Mouse (Mus musculus) urinary bladder, postnatal 14 days (tissue): ENCODE data around the gene Ugt1a10.

Experiments used
- DNase-seq: peaks from one replicate; pipeline ENCODE4 v3.0.0; 2021; ENCODE audit warnings: low spot score

Ugt1a10 gene

DNA sequence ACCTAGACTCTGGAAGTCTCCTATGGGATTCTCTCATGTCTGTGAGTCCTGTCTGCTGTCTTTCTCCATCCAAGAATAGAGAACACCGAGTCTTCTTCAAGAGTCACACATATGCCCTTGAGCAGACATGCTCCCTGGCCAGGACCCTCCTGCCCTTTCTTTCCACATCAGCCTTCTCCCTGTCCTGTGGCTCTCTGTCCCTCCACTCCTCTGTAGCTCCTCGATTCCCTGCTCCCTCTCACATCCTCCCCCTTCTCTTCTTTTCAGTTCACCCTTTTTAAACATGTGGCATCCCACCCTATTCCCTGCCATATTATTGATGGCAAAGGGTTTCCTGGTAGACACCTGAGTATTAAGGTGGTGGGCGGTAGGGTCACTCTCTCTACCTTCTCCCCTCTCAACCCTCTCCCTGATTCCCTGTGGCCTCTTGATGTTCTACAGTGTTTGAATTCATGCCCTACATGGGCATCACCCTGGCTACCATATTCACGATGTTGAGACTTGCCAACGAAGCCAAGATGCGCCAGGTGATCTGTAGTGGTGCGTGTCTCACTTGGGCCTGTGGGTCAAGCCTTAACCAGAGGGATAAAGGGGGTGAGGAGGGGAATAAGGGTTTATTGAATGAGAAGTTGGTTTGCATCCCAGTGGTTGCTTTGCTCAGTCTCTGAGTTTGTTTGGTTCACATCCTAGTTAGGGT lies 176.8 kb downstream of the Ugt1a10 start:
- DNase-seq: no peak

DNA sequence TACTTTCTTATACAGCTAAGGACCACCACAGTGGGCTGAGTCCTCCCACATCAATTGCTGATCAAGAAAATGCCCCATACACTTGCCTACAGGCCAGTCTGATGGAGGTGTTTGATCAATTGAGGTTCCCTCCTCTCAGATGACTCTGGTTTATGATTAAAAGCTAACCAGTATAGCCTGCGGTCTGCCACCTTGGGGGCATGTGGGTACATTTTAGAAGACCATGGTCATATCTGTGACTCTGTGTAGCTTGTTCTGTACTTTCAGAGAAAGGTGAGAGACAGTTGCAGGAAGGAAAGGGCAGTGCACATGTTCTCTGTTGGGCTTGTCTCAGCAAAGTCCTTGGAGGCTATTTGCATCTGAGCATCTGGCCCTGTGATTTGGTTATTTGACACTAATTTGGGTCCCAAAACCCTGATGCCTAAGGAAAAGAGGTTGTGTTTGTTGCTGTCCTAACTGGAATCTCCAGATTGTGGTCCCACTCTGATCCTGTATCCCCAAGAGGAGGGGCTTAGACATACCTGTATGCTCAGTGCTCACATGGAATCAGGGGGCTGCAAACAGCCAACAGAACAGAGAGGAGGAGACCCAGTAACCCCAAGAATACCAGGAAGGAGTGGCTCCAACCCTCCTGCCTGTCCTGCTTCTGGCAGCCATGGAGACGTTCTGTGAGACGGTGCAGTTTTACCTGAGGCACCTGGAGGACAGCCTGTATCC lies 177.6 kb downstream of the Ugt1a10 start:
- DNase-seq: no peak

DNA sequence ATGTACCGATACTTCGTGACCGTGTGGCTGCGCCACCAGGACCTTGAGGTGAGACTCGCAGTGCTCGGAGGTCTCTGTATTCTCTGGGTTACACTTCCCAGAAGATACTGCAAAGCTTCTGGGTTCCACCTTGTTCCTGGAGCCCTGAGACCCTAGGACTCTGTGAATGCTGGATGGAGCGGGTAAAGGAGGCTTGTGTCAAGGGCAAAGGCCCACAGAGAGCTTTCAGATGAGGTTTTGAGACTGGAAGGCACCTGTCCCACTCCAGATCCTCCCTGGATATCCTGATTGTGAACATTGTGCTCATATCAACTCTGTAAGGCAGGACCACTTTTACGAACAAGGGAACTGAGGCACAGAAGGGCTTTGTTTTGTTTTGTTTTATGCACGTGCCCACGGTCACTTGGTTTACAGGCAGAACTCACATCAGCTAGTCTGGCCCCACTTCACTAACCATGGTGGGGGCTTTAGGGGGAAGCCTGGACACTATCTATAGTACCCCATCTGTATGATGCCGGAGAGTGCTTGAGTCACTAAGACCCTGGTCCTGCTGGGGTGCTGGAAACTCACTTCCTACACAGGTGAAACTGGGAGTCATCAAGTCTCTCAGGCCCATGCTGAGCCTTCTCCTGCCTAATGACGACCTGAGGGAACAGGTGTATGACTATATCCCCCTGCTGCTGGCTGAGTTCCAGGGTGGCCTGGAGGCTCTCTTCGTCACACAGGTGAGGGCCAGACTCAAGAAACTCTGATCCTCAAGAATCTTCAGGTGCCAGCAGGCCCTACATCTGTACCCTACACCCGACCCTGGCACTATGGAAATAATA lies 178.4 kb downstream of the Ugt1a10 start:
- DNase-seq: no peak

DNA sequence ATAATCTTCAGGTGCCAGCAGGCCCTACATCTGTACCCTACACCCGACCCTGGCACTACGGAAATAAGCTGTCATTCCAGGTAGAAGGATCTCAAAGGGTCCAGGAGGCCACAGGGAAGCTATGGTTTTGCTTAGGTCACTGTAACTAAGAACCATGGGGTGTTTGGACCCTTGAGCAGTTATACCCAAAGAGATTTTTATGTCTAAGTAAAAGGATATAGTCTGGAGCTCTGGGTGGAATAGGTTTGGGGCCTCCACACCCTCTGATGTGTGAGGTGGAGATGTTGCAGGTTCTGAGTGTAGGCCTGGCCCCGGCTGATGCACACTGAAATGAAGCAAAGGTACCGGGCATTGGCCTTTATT lies 179.0 kb downstream of the Ugt1a10 start:
- DNase-seq: no peak

DNA sequence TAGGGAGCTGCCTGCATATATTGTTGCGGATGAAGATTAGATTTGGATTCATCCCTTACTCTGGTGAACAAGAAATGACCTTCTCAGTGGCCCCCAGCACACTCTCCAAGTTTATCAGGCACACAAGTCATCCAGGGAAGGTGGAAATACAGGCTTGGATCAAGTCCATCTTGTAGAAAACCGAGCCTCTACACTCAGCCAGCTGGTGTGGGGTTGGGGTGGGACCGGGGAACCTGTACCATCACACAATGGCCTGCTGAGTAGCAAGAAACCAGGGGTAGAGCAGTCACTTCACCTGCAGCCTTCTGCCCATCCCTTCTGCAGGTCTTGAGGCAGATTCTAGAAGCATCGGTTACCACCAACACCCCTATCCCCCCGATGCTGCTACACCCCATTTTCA lies 179.5 kb downstream of the Ugt1a10 start:
- no peak for DNase-seq

DNA sequence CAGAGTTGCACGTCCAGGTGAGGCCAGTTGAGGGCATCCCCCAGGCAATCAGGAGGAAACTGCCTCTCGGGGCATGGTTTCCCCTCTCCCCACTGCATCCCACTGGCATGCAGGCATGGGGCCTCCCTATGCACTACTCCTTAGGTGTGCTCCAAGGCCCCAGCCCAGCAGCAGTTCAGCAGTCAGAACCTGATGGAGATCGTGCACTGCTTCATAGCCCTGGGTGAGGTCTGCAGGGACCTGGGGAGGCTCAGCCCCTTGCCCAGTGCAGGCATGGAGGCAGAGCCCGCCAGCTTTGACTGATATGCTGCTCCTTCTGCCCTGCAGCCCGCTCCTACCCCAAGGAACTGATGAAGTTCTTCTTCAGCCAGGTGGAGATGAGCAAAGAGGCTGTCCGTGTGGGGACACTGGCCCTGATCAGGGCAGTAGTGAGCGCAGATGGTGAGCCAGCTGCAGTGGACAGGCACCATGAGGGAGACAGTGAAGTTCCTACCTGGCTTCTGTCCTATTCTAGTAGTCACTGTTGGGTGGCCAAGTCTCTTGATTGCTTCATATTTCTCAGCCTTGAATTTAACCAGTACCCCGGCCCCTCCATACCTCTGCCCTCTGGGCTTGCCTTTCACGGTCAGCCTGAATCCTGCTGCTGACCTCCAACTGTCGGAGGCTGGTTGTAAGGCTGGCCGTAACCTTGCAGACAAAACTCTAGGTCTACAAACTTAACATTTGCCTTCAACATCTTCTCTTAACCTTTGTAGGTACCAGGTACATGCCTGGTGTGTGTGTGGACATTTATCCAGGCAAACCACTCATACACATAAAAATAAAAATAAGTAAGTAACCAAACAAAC lies 180.1 kb downstream of the Ugt1a10 start:
- no peak for DNase-seq

DNA sequence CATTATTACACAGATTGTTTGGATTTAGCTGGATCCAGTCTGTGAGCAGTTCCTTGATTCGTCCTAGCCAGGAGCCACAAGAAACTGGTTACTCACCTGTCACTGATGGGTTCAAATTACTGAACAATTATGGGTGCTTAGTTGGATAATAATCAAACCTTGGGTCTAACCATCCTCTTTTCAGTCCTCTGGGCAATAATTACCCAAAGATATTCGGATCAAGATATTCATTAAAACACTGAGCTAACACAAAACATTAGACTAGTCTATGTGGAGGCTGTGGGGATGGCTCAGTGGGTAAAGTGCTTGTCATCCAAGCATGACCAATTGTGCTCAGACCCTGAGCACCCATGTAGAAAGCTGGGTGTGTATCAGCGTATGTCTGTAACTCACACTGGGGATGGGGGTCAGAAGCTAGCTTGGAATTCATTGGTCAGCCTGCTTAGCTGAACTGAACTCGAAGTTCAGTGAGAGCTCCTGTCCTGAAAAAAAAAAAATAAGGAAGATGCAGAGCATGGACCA lies 180.8 kb downstream of the Ugt1a10 start:
- no peak for DNase-seq

DNA sequence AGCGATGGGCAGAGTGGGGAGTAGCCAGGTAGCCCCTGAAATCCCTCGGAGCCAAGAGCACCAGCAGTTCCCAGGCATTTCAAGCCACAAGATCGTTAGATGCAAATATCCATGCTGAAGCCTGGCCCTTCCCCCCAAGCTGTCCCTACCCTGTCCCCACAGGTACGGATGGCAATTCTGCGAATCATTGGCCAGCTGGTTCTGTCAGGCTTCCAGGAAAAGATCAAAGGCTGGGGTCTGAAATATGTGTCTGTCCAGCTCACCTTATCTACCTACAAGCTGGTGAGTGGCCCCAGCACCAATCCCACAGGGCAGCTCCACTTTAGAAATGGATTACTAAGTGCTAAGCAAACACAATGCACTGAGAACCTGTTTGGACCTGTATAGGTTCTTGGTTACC lies 182.1 kb downstream of the Ugt1a10 start:
- DNase-seq: no peak

DNA sequence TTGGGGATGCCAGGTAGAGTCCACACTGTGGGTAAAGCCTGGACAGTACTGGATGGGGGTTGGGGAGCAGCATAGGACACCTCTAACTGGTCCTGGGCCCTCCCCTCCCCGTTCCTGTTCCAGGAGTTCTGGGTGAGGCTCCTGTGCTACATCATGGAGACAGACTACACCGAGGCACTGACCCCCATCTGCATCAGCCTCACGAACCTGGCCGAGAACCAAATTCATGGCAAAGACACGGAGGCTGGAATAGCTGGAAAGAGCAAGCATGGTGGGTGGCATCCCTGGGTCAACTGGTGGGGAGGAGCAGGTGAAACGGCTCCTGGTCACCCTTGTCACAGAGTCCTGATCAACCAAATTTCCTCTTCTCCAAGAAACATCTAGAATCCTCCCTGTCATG lies 183.6 kb downstream of the Ugt1a10 start:
- no peak for DNase-seq

DNA sequence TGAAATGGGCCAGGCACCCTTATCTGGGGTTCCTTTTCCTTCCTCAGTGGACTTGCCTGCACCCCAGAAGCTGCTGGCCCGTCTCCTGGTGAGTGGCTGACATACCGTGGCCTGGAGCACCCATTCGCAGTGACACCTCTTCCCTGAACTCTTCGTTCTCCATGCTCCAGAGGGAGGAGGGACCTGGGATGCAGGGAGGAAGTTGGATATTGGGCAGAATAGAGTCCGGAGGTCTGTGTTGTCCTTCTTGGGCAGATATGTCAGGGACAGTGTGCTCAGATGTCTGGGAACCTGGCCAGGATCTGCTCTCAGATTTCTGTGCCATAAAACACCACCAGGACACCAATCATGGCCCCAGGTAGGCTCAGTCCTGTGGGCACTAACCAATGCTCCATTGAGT lies 184.9 kb downstream of the Ugt1a10 start:
- no peak for DNase-seq

DNA sequence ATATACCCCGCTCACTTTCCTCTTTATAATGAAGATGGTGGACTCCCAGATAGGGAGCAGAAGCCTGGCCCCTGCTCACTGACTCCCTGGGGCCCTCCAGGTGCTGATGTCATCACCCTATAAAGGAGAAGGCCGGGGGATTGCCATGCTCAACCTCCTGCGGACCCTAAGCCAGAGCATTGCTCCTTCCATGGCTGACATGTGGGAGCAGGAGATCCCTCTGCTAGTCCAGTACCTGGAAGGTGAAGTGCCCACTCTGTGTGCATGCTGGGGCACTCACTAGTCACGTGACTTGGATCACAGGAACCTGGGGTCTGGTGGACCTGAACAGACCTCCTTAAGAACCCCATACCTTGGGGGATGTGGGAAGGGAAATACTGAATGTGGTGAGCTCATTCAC lies 185.4 kb downstream of the Ugt1a10 start:
- DNase-seq: no peak

DNA sequence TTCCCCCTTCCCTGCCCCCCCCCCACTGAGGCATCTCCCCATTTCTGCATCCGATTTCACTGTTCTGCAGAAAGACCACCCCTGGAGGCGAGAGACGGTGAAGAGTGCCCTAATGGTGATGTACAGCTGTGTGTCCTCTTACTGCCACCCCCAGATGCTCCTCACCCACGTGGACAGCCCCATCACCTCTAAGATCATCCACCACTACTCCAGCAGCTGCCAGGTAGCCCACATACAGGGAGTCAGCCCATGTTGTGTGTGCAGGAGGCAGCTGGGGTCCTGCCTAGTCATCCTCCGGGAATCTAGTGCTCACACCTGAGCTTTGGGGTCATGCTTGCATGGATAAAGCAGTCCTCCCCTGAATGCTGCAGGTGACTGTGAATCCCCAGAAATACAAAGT lies 188.7 kb downstream of the Ugt1a10 start:
- no peak for DNase-seq

DNA sequence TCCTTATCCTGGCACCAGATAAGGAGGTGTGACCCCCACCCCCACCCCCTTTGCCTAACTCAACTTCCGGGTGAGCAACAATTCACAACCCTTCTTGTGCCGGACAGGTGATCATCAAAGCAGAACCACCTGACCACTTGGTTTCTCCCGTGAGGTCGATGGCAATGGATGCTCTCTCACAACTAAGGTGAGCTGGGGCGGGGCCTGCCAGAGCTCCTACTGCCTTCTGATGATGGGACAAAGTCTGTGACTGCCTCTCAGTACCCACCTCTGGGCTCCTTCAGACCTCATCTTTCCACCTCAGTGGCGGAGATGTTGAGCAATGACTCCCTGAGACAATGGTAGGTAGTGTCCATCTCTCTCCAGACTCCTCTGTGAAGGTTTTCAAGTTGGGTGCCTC lies 190.7 kb downstream of the Ugt1a10 start:
- no peak for DNase-seq

DNA sequence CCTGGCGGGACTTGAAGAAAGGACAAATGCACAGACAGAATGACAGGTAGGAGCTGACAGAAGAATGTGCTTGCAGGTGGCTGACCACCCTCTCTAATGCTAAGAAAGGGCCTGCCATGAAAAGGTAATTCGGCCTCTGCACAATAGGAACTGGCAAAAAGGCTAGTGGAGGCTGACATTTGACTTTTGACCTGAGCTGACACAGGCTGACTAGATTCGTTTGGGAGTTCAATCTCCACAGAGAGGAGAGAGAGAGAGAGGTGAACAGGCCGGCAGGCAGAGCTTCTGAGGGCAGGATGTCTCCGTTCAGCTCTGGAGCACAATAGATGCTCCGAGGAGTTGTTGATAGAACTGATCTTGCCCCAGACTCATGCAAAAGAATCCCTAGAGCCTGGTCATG lies 191.2 kb downstream of the Ugt1a10 start:
- DNase-seq: no peak

DNA sequence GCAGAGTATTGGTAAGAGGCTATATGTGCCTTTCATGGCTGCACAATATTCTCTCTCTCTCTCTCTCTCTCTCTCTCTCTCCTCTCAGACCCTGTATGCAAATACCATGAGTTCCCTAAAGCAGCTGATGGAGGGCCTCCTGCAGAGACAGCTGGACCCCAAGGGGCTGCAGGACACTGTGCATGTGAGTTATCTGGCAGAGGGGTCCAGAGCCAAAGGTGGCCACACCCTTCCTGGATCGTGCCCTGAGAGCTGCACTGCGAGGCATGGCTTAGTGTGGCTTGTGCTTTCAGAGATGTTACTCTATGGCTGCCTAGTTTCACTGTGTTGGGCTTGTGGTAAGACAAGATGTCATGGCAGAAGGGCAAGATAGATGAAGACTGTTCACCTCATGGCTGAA lies 192.5 kb downstream of the Ugt1a10 start:
- no peak for DNase-seq

DNA sequence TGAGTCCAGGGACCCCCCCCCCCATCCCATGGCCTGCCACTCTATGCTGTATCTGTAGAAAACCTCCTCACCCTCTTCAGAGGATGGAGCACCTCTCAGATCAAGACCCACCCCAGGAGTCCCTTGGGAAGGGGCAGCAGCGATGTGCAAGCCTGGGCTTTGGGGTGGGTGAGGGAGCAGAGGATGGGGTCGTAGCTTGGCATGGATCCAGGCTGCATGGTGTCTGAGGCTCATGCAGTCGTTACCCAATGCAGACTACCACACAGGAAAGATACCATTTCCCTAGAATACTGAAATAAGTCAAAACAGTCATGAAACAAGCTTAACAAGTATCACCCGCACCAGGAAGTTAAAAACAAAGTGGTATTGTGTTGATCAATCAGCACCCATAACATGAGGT lies 193.5 kb downstream of the Ugt1a10 start:
- no peak for DNase-seq

DNA sequence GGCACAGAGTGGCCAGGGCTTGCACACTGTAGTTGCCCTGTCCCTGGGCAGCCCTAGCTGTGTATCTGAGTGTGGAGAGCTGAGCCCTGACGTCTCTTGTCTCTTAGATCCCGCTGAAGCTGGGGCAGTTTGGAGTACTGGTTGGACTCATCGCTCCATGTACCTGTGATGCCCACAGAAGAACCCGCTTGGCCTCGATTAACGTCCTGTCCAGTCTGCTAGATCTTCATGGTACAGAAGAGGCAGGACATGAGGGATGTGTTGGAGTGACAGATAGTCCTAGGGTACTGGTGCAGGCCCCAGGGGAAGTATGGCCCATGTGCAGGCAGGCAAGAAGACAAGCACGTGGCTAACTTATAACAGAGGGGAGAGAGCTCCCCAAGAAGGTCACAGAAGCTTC lies 194.4 kb downstream of the Ugt1a10 start:
- no peak for DNase-seq

DNA sequence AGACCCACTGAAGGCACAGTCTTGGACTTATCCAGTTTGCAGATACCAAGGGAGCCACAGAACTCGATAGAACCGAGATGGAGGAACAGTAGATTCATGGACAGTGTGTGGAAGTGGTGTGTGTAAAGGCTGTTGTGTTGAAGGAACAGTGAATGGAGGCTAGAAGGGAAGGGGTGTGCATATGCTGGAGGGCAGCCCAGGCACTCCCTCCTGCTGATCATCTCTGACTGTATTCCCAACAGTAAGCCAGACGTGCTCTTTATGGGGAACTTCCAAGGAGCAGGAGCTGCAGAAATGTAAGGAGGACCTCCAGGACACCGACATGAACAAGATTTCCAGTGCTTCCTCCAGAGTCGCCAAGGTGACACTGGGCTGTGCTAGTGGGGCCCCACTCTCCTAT lies 194.8 kb downstream of the Ugt1a10 start:
- no peak for DNase-seq

DNA sequence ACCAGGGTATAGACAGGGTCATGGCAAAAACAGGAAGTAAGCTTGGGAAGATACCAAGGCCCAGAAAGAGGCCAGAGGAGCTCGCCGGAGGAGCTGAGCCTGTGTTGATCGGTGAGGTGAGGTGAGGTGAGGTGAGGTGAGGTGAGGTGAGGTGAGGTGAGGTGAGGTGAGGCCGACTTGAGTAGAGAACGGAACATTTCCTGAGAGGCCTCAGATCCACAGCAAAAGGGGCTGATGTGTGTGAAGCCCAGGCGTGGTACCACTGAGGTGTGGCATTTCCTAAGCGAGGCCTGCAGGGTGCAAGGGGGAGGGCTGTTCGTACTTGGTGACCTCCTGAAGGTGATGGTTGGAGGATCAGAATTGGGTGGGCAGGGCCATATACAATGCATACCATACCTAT lies 197.9 kb downstream of the Ugt1a10 start:
- no peak for DNase-seq

DNA sequence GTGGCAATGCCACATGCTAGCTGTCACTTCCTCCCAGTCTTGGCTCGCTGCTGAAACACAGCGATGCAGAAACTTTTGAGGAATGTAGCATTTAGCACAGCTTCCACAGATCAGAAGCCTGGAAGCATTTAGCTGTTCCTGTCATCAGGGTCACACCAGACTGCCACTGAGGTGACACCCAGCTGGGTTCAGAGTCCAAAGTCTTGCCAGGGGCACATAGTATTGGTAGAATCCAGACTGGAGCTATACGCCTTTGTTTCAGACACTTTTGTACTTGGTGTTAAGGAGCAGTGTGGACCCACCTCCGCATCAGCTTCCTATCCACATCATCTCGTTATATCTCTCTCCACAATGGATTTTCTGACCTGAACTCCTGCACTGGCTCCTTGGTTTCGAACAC lies 198.4 kb downstream of the Ugt1a10 start:
- DNase-seq: no peak

DNA sequence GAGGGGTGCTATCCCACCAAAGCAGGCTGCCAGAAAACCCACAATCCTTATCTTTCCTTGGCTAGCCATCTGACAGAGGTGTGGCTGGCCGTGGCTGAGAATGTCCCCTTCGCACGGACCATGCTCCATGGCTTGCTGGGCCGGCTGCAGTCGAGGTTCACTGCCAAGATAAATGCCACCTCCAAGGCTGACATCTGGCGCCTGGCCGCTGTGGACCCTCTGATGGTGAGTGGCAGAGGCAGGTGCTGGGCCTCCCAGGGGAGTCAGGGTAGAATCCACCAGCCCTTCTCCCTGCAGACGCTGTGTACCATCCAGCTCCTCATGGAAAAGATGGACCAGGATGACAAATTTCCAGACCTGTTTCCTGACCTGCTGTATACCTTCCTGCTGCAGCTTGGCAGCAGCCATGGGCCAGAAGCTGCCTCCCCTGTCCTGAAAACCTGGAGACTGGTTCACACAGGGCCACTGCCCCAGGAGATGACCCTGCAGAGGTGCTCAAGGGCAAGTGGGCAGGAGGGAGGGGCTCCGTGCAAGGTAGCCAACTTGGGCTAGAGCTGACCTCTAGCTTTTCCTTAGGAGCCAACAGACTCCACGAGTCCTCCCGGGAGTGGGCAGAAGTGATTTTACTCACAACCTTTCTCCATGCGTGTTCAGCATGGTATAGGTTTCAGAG lies 199.7 kb downstream of the Ugt1a10 start:
- no peak for DNase-seq

DNA sequence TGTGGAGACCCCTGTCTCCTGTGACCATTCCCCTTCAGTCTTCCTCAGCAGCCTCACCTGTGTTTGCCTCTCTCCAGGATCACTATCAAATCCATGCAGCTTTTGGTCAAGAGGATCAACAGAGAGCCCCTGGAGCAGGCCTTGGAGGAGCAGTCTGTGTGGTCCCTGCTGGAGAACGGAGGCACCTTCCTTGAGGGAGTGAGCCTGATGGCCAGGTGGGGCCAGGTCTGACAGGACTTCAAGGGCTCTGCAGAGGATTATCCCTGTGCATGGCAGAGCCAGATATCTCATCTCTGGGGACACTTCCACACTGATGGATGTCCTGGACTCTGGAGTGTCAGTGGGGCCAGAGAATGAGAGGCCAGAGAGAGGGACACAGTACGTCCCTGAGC lies 200.3 kb downstream of the Ugt1a10 start:
- no peak for DNase-seq
